Mouse (Mus musculus) left cerebral cortex, postnatal 25 days (tissue): Measurements from ENCODE around the gene Tmf1. TPM values are rescaled to one million over a fixed set of nuclear protein-coding genes. Genes with fewer than 3 reads are reported as not detected.

Source experiments
- DNase-seq, 2 experiments: peaks; one replicate each; pipeline ENCODE4 v3.0.0; 2022; ENCODE audit warnings: low spot score in 2 of 2, mixed read lengths in 1 of 2
- intact Hi-C: fragments of 180-260 bp; cut with DNase I; formaldehyde crosslinking; loops from one replicate; pipeline ENCODE4 v1.15.1; 2025
- total RNA-seq, 2 experiments: library from RNA; stranded (reverse); gene quantifications; 2 replicates each; pipeline ENCODE4 v1.2.3; 2021

Tmf1 gene
- total RNA-seq, 2 experiments from 2014 or later: 50.0 to 54.9 TPM

DNA sequence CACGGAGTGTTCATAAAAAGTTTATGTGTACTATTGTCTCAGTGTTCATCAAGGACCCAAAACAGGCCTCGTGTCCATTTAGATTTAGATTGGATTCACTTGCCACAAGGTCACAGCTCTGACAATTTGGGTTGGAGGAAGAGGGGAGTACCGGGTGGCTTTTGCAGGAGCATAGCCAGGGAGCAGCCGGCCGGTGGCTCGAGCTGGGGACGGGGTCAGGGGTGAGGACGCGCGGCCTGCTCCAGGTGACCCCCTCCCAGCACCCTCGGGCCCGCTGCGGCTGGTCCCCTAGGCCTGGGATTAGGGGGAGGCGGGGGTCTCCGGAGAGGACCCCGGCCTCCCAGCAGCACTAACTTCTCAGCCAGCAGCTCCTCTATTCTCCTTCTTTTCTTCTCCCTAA is 26.0 kb upstream of the Tmf1 start:
- intact Hi-C loops: loop anchor here (2.0 kb wide), 1 partner anchor 26 kb away; the partner anchor contains the start of gene Tmf1
- DNase-seq: no peak

DNA sequence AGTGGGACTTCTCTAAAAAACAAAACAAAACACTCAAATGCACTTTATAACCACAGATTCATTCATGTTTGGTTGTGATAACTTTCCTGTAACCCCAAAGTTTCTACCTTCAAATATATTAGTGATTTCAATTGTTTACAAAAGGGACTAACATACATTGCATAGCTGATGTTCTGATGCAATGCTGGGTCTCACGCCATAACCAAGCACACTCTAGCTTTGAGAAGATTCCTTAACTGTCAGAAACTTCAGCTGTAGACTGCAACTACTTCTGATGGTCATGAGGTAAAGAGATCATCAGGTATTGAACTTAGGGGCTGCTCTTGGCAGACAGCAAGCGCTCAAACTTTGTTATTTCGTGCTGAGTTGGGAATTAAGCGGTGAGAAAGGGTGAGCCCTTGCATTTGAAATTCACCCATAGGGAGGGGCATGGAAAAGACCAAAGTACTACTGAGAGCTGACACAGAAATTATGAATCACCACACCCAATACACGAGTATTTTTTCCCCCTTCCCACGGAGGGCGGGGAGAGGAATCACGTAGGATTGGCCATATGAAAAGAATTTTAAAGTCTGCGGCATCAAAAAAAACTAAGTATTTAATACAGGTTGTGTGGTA is 25.4 kb upstream of the Tmf1 start:
- intact Hi-C loops: loop anchor here (2.0 kb wide), 1 partner anchor 26 kb away; the partner anchor contains the start of gene Tmf1
- DNase-seq: no peak

DNA sequence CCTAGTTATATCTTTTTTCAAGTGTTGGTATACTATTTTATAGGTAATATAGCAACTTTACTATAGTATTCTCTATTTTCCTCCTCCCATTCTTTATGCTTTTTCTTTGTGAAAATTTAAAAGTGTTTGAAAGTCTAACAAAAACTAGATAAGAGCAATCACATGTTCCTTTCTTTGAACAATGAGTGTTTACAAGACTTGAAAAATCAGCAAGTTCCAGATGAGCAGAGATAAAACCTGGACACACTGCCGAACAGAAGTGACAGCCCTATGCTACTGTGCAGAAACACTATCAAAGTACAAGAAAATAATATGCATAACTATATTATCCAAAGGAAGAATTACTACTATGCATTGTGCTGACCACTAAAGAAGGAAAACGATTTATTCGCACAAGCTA is 23.6 kb upstream of the Tmf1 start:
- intact Hi-C loops: no loop called here
- no peak for DNase-seq

DNA sequence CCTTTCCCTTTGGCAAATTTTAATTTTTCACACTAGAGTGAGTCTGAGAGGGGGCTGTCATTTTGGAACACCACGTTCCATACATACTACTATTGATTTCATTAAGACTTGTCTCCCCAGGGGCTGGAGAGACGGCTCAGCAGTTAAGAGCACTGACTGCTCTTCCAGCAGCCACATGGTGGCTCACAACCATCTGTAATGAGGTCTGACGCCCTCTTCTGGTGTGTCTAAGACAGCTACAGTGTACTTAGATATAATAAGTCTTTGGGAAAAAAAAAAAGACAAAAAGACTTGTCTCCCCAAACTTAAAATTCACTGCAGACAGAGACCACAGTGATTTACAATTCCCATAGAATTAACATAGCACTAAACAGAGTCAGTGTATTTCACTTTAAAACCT is 21.5 kb upstream of the Tmf1 start:
- no peak for DNase-seq

DNA sequence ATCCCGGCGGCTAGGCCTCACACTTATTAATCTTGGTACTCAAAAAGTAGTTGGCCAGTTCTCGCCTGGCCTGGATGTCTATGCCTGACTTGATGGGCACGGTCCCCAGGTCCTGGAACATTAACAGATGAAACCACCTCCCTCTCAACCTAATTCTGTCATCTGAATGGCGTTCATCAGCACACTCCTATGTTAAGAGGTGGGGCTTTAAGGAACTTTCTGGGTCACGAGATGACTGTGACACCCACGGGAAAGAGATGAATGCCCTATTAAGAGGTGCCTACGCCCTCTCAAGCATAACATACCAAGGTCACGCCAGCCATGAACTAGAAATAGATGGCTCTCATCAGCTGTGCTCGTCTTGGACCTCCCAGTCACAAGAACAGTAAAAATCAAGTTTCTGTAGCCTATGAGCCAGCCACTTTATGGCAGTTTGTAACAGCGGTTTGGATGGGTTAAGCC is 476 bp upstream of the Tmf1 start:
- DNase-seq: no peak
- intact Hi-C loops: loop anchor here (2.0 kb wide), 1 partner anchor 25 kb away; the partner anchor contains the start of gene Uba3

More for the DNA sequence above, 21.5 kb upstream of the Tmf1 start:
- intact Hi-C loops: no loop called here

DNA sequence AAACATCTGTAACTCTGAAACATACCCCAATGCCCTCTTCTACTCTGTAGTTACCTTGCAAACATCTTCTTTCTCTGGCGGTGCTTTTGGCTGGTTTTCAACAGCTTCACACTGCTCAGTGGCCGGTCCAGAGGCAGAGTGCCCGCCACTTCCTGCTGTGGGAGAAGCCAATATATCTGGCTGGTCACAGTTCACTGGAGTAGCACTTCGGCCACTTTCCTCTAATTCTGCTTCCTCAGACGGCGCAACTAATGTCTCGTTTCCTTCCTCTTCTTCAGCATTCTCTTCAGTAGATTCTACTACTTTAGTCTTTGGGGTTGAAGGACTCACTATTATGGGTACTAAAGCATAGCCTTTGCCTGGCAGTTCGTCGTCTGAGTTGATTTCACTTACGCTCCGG is 3.2 kb downstream of the Tmf1 start:
- intact Hi-C loops: no loop called here
- peak in 1 of 2 experiments; percentile 10 for DNase-seq

DNA sequence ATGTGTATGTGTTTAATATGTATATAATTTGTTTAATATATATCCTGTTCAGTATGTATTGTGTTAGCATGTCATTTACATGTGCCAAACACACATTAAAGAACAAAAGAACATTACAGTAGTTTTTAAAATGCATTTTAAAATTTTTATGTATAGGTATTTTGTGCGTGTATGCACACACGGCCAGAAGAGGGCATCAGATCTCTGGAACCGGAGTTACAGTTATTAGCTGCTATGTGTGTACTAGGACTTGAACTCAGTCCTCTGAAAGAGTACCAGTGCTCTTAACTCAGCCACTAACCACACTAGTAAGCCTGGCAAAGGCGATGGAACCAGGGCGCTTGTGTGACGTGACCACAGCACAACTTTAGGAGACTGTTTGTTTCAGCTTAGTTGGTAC is 28.8 kb downstream of the Tmf1 start:
- DNase-seq: no peak
- intact Hi-C loops: no loop called here

DNA sequence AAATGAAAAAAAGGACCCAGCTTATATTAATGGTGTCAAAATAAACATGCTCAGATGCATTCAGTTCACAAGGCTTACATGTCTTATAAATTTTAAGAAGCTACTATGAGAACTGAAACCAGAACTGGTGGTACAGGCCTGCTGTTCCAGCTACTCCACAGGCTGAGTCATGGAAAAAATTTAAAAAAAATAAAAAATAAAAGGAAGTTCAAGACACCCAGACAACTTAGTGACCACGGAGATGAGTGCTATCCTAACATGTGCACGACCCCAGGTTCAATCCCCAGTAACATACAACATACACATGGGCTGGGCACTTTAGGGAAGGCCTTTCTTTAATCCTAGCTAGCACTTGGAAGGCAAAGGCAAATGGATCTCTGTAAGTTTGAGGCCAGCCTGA is 29.2 kb downstream of the Tmf1 start:
- no peak for DNase-seq
- intact Hi-C loops: loop anchor here (10.0 kb wide), 1 partner anchor 375 kb away; no protein-coding TSS in a partner anchor

DNA sequence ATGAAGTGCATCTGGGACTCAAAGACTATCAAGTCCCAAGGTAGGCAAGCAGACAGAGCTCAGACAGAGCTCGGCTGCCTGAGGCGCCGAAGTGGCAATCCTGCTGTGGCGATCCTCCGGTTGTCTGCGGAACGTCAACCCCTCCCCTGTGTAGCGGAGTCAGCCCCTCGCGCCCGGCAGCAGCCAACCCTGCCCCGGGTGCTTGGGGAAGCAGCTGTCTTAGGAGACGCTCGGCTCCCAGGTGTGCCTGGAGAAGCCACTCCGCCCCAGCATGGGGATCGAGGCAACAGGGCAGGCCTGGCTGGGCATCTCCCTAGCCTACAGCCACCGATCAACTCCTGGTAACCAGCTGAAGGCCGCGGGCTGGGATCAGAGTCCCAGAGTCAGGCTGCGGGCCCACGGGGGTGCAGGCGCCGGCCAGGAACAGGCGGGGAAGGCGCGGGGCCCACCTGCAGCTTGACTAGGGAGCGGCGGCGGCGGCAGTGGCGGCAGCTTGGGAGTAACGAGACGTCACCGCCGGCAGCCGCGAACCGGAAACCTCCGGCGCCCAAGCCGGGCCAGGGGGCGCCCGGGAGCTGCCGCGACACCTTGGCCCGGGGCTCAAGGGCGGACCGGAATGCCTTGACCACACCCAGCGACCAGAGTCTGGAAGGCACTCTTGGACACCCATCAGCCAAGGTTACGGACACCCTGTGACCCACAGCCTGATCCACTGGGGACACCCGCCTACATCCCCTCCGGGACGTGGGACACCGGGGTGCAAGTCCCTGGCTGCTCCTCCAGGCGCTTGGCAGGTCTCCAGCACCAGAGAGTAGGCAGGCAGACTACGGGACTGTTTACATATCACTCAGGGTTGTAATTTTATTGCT is 30.3 kb downstream of the Tmf1 start, which contains the start of gene Eogt:
Gene Eogt (minus strand): TSS at position 800 of the 869 bp plus-strand sequence.
- peak; percentile 69 to 81 for DNase-seq
- intact Hi-C loops: loop anchor here (10.0 kb wide), 1 partner anchor 376 kb away; no protein-coding TSS in a partner anchor

DNA sequence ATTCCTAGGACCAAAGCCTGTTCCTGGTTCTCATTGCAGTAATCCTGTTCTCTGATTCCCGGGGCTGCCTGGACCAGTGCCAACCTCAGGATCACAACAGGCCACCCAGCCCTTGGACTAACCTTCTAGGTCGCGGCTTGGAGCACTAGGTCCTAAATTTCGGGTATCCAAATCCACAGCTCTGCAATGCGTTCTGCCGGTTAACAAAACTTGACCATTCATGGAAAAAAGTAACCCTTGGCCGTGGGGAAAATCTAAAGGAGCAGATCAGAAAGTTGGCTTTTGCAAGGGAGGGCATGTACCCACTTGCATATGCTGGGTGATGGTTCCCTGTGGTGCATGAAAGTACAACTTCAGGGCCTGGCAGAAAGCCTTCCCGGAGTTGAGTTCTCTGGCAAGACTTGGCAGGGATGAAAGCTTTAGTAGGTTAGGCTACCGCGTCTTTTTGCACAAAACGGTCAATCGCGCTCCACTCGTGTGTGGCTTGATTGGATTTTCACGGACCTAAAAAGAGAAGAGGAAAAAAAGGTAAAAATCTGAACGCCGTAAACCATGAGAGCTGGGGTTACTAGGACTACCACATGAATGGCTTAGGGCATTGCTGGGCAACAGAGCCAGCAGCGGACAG is 31.1 kb downstream of the Tmf1 start:
- intact Hi-C loops: loop anchor here (10.0 kb wide), 1 partner anchor 377 kb away; no protein-coding TSS in a partner anchor
- DNase-seq: peak in 1 of 2 experiments; percentile 44

DNA sequence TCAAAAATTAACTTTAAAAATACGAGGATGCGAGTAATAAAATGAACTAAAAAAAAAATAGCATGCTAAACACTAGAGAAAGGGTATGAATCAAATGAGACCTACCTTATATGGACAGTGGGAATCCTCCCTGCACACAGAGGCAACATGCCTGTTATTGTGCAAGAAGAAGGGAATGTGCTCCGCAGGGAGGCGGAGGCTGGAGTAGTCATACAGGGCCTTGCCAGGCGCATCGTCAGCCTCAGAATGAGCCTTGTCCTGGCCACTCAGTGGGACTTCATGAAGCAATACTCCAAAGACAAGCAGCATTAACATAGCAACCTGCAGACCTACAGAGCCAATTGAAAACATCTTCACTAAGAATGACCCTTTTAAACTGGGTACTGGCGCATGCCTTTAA is 33.8 kb downstream of the Tmf1 start:
- intact Hi-C loops: loop anchor here (10.0 kb wide), 1 partner anchor 380 kb away; no protein-coding TSS in a partner anchor
- DNase-seq: no peak

DNA sequence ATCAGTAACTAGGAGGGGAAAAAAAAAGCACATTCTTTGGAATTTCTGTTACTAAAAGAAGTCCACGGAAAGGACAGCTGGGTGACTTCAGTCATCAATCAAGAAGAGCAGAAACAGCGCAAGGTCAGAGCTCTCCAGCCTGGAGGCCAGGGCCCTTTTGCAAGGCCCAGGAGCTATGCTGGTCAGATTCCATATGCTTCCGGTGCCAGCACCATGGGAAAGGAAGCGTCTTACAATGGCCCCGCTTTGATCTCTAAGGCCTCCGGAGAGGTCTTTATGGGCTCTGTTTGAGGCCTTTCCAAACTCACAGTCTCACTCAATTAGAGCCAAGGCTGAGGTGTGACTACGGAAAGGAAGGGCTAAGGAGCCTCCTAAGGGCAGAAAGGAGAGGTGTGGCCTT is 34.6 kb downstream of the Tmf1 start:
- DNase-seq: peak in 1 of 2 experiments; percentile 29
- intact Hi-C loops: loop anchor here (10.0 kb wide), 1 partner anchor 380 kb away; no protein-coding TSS in a partner anchor

DNA sequence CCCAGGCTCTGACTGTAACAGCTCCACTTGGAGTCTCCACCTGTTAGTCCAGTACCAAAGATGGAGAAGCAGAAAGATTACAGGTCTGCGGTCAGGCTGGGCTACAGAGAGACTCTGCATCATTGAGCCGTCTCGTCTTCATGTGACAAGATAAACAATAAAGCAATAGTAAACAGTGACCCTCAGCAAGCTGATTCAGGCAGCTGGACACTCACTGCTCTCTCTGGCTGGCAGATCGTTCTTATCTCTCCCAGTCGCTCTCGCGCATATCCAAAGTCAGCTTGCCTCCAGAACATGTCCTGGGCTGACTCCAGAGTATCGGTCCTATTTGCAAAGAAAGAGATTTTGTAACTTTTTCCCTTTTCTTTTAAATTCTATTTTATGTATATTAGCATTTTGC is 36.3 kb downstream of the Tmf1 start:
- no peak for DNase-seq
- intact Hi-C loops: loop anchor here (10.0 kb wide), 1 partner anchor 382 kb away; no protein-coding TSS in a partner anchor

DNA sequence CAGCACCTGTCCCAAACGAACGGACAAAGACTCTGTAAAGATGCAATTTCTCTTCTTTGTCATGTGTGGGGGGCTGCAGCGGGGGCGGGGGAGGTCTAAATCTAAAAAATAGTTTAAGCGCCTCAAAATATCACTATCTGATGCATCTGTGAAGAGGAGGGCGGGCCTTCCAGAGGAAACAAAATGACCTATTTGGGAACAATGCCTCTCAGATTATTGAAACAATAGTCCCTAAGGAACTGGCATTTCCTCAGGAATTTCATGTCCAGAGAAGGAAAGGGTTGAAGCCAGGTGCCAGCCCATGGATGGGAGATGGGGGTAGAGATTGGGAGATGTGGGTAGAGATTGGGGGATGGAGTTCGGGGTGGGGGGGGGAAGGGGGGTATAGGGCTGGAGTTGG is 37.1 kb downstream of the Tmf1 start:
- intact Hi-C loops: loop anchor here (10.0 kb wide), 1 partner anchor 383 kb away; no protein-coding TSS in a partner anchor
- DNase-seq: no peak

DNA sequence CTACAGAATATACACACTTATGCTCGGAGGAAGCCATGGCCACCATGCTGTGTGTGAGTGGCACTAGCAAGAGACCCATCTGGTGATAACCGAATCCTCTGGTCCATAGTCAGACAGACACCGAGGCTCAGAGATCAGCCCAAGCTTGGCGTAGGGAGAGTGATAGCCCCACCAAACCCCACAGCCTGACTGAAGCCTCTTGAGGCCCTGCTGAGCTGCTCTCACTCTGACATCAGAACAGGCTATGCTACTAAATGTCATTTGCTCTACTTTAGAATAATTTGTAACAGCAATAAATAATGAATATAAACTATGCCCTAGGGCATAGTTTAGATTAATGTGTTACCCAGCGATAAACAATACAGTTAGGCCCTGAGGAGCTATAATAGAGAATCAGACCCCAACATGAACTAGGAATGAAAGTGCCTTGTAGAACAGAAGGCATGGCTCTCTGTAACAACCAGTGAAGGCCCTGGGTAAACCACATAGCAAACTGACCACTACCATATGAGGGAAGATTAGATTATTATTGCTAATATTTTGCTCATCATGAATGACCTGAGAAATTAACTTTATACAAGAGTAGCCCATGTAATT is 46.1 kb downstream of the Tmf1 start:
- no peak for DNase-seq
- intact Hi-C loops: no loop called here

DNA sequence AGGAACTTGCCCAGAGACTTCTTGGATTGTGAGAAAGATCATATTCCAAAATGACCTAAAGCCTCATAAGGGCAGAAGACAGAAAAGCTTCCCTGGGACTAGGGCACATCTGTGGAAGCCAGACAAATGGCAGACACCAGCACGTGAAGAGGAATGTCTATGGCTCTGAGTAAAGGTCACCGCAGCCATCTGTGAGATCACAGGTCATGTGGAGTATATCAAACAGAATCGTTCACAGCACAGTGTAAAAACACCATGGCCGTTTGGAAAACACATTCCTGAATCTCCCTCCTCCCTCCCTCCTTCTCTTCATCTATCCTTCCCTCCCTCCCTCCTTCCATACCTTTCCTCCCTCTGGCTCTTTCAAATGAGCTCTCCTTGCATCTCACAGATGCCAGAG is 47.1 kb downstream of the Tmf1 start:
- intact Hi-C loops: no loop called here
- no peak for DNase-seq

DNA sequence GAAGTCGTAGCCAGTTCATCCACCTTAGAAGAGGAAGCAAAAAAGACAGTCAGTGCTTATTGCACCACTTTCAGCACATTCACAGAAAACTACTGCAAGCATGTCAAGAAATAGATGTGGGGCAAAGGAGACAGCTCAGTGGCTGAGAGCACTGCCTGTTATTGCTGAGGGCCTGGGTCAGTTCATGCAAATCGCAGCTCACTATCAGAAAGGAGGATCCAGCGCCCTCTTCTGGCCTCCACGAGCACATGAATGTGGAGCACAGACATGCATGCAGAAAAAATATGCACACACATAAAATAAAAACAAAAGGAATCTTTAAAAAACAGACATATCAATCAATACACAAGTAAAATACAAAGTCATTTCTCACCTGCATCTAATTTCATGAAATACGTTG is 47.9 kb downstream of the Tmf1 start:
- intact Hi-C loops: no loop called here
- no peak for DNase-seq

DNA sequence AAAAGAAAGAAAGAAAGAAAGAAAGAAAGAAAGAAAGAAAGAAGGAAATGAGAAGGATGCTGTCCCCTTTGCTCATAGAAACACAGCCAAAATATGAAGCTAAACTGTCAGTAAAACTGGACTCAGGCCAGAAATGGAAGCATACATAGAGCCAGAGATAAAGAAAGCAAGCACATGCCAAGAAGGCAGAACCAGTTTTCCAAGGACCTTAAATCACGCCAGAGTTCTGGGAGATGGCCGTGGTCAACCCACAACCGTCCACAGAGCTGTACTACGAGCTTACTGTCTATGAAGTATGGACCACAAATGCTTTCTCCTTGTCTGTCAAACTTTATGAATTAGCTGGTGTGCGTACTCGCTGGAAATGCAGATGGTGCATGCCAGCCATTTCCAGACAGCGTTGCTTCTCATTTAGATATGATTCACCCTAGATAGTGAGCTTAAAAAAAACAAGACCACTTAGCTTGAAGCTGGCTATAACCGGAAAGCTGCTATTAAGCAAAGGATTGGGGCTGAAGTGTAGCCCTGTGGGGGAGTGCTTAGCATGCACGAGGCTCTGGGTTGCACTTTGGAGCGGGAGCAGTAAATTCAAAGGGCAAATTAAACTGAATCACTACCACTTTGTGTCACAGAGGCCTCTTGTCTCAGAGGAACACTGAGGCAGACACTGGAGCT is 54.4 kb downstream of the Tmf1 start:
- peak in 1 of 2 experiments; percentile 31 for DNase-seq
- intact Hi-C loops: no loop called here

DNA sequence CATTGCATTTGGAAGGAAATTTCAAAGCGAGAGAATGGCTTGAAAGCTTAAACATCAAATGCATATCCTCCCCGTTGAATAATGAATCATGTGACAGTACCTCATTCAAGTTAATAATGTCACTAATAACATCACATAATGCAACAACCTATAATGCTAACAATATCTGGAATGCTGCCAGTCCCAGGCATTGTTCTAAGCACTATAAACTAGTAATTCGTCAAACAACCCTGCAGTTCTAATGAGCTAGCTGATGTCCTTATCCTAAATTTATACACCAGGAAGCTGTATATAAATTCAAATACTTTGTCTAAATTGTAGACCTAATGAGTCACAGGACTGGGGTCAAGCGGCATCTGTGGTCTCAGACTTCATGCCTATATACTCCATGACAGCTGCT is 58.0 kb downstream of the Tmf1 start:
- DNase-seq: no peak
- intact Hi-C loops: no loop called here
